Mouse (Mus musculus): Measurements from ENCODE around the gene Ankrd10.
"Not testable (repeated sequence)": the region's sequence is repeated elsewhere in the genome, so short reads cannot be mapped to it uniquely, and the experiment has no call there.

Gene Ankrd10

DNA sequence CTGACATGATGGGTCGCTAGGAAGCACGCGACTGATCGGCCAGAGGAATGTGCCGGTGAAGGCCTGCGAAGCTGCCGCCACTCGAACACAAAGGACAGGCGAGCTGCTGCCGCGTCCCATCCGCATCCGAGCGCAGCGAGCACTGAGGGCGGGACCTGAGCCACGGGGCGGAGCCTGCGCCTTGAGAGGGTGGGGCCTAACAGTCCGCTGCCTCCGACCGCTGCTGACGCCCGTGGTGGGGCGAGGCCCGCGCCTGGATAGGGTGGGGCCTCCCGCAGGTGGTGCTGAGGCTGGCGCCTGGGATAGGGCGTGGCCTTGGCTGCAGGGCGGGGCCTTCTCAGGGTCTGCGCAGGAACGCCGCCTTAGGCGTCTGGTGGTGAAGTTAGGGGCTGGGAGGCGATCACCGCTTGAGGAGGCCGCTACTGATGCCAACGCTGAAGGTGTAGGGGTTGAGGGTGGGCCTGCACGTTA is at the start of gene Ankrd10:
TSS of gene Ankrd10 (minus strand) at position 147 of the 471 bp plus-strand sequence.
- ATAC-seq (ENCODE audit: low TSS enrichment), result peak; percentile 91

DNA sequence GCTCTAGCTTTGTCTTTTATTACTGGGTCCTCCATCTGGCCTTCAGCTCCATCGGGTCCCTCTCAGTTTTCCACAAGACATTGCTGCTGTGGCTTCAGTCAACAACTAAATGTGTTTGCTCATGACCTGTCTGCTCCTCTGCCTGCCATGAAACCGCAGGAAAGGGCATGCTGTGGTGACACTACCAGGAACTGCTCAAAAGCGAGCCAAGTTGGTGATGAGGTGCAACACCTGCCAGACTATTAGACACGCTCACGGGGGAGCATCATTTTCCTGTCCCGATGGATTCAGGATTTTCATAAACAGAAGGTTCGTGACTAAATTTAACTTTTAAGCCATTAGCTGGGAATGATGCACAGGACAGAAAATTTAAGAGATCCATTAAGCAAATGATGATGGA is 49.0 kb upstream of the Ankrd10 start:
- ATAC-seq (ENCODE audit: low TSS enrichment), result no peak

DNA sequence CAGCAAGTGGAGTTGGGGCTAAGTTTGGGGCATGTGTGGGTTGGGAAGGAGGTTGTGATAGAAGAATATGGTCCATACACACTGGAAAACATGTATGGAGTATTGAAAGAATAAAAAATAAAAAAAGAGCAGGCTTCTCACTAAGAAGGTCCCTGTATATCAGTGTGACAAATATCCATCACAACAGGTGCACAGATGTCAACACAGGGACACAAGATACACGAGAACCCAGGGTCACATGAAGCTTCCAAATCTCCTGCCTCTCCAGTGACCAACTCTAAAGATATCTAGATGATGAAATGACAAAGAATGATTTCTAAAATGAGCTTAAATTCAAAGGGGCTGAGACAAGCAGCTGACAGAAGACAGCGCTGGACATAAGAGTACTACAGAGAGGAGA is 32.8 kb upstream of the Ankrd10 start:
- ATAC-seq (ENCODE audit: low TSS enrichment), result no peak

DNA sequence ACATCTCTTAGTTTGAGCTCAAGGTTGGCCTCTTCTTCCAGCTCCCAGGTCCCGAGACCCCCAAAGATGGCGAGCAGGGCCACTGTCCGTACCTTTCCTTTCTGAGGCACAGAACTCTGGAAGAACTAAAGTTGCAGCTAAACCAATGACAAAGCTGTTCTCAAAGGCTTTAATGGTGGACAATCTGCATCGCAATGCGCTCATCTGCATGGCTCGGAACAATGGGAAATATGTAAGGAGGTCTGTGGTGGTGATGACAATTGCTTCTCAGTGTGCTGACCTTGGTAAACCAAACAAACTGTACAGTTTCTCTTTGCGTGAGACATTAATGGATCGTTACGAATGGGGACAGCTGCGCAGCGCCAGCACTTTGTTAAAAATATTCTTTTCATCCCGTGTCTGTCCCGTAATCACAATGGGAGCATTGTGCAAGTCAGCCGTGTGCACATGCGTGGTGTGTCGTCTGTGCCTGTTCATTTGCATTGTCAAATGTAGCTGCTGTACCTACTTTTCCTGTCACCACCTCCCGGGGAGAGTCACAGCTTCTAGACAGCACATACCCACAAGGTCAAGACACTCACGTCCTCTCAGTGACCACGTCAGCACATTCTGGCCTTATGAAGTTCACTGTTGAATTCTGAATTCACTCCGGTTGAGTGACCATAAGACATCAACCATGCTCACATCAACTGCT is 30.6 kb upstream of the Ankrd10 start:
- ATAC-seq (ENCODE audit: low TSS enrichment), result not testable (repeated sequence)

DNA sequence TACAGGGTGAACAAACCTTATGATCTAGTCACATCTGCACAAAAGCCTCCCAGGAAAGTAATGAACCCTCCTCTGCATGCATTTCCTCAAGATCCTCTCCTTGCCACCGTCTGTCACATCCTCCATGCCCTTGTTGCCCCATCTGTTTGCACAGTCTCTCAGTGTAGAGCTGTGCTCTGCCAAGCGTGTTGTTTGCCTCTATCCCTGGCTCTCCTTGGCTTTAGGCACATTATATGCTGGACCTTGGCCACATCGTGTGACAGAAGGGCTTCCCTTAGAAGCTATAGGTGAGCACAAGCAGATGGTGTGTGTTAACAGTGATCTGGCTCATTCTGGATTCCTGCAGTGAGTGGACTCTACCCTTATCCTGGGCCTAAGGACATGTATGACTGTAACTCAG is 26.4 kb upstream of the Ankrd10 start:
- no peak for ATAC-seq (ENCODE audit: low TSS enrichment)

DNA sequence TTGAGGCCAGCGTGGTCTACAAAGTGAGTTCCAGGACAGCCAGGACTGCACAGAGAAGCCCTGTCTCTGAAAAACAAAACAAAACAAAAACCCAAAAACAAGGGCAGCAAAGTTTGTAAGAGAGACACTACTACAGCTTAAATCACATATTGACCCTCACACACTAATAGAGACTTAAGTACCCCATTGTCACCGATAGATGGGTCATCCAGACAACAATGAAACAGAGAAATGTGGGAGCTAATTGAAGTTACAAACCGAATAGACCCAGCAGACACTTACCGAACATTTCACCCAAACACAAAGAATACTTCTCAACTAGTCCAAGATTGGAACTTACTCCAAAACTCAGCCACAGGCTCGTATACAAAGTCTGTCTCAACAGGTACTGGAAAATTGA is 14.5 kb upstream of the Ankrd10 start:
- no peak for ATAC-seq (ENCODE audit: low TSS enrichment)

DNA sequence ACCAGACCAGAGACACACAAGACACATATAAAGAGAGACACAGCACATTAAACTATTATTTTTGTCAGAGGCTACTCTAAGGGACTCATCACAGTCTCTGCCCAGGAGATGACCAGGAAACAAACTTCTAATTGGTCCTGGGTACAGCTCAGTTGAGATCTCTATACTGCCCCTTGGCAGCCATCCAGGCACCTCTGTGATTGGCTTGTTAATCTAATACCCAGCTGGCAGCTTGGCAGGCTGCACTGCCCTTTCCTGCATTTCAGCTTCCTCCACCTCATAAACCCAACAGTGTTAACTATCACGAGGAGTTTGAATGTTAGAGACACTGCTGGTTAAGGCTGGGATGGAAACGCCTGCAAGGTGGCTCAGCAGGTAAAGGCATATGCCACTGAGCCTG is 7.6 kb upstream of the Ankrd10 start:
- no peak for ATAC-seq (ENCODE audit: low TSS enrichment)

DNA sequence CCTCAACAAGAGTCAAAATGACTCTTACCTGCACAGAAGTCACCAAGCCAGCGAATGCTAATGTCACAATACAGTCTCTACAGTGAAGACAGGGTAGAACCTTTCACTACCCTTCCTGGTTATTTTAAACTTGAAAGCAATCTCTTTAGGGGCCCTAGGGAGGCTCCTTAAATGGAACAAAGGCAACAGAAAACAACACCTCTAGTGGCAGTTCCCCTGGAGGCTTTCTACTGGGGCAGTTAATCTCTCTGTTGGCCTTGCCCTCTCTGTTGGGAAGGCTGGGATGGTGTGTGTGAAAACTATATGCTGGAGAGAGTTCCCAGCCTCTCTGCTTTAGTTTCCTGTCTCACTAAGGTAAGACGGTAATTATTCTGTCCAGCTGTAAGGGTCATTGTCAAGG is 5.0 kb upstream of the Ankrd10 start:
- ATAC-seq (ENCODE audit: low TSS enrichment), result no peak

DNA sequence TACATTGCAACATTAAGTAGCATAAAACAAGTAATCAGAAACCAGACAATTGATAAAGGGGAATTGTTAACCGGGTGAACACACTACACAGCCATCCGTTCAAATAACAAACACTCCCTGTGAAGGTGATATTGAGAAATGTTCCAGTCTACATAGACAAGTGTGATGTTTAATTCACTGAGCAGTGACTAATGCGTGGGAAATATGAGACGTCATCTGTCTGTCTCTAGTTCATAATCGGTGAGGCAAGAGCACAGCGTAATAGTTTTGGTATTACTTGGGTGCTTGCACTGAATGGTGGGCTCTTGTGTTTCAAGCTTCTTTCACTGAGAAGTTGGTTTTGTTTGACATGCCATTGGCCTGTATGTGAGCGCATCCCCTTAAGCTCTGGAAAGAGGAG is 2.0 kb upstream of the Ankrd10 start:
- ATAC-seq (ENCODE audit: low TSS enrichment), result no peak

DNA sequence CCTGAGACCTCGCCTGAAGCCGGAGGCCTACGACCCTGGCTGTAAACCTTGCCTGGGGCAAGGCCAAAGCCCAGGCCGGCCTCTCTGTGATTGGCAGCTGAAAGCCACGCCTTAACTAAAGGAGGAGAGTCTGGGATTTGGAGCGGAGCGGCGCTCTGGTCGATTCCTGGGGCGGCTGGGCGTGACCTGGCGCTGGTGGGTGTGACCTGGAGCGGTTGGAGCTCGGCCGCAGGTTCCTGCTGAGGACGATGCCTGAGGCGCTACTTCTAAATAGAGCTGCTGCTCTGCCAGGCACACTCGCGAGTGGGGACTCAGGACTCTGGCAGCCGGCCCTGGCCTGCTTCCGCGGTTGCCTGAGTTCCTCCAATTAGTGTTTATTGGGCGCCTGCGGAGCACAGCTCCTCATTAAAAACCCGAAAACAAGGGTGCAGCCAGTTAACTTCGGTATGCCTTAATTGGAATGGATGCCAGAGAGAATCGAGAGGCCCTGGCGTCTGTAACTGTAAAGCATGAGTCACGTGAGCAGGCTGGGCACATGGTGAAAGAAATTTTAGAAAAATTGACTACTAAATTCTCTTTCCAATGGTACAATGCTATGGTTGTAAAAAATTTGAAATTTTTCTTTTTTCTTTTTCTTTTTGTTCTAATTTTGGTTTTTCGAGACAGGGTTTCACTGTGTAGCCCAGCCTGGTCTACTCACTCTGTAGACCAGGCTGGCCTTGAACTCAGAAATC is 934 bp upstream of the Ankrd10 start:
- peak; percentile 51 for ATAC-seq (ENCODE audit: low TSS enrichment)

DNA sequence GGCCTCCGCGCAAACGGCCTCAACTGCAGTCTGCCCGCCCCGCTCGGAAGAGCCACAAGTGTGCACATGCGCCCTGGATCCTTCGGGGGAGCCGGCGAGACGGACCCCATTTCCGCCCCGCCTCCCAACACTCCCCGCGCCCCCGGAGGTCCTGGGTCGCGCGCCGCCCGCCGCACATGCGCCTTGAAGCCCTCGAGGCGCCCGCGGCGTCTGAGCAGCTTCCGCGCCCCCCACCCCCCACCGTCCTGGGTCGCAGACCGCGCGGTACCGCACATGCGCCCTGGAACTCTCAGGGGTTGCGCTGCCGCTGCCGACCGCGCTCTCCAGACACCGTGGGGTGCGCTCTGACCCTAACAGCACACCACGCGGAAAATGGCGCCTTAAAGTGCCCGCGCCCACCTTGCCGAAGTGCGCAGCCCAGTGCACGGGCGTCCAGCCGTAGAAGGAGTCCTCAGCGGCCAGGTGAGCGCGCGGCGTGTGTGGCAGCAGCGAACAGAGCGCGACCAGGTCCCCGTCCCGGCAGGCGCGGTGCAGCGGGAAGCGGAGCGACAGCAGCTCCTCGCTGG is 462 bp downstream of the Ankrd10 start:
- peak; percentile 38 for ATAC-seq (ENCODE audit: low TSS enrichment)

DNA sequence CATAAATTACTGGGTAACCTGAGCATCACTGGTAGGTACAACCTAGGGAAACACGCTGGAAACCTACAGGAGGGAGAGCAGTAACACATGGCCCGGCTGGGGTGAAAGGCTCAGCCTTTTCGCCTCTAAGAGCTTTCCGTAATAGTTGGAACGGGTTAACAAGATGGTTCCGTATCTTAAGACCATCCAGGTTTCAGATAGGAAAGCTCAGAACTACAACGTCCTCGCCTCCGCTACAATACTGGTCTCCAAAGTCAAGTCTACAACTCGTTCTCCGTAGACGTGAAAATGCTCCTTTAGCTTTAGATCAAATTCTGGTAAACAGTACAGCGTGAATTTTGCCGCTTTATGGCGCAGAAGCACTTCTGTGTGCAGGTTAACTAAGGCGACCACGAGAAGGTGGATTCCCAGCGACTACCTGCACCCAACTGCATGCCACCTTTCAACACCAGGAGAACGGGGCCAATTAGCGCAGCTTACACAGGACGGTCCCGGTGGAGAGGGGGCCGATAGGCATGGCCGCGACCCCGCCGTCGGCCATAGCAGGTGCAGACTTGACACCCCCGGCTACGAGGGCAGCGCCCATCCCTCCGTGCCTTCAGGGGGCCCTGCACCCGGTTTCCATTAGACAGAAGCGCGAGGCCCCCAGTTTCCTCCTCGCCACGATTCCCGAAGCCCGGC is 1.1 kb downstream of the Ankrd10 start:
- ATAC-seq (ENCODE audit: low TSS enrichment), result no peak

DNA sequence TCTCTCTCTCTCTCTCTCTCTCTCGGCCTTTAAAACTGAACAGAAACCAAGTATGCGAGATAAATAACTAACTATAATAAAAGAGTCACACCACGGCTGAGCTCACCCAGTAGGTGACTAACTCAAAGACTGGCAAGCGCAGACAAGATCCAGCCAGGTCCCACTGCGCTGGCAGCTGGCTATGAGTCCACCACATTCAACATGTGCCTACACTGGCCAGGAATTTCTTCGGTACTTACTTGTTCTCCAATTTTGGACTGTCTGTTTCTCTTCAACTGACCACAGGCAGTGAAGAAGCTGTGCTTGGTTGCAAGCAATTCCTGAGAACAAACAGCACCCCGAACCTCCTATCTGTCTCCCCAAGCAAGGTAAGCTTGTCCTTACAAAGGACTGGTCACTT is 2.1 kb downstream of the Ankrd10 start:
- ATAC-seq (ENCODE audit: low TSS enrichment), result no peak

DNA sequence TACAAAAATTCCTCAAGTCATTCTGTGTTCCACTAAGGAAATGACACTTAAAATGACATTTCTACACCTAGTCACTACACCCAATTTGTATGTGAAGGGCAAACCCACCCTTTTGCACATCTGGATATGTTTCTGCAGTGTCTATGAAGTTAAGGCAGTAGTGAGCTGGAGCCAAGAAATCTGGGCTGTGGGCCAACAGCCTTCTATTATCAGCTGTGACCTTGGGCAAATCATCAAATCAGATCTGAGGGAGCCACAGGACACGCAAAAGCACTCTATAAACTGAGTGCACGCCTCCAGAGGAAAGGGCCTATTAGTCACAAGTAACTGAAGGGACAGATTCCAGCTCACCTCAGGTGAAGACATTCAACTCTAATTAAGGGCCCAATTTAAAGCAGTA is 3.2 kb downstream of the Ankrd10 start:
- no peak for ATAC-seq (ENCODE audit: low TSS enrichment)

DNA sequence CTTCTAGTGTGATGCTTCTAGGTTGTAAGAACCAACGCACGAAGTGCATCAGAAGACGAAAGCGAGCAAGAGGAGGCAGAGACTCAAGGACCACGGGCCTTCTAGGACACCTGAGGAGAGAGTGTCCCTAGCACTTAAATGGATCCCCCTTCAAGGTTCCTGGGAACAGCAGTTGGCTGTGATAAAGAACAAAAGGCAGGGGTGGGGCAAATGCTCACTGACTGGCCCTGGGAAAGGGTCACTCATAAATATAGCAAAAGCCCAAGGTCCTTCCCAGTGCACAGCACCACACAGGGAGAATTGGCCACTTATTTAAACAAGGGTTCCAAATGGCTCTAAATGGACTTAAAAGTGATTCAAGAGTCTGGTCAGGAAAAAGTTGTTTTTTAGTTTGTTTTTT is 6.4 kb downstream of the Ankrd10 start:
- ATAC-seq (ENCODE audit: low TSS enrichment), result no peak

DNA sequence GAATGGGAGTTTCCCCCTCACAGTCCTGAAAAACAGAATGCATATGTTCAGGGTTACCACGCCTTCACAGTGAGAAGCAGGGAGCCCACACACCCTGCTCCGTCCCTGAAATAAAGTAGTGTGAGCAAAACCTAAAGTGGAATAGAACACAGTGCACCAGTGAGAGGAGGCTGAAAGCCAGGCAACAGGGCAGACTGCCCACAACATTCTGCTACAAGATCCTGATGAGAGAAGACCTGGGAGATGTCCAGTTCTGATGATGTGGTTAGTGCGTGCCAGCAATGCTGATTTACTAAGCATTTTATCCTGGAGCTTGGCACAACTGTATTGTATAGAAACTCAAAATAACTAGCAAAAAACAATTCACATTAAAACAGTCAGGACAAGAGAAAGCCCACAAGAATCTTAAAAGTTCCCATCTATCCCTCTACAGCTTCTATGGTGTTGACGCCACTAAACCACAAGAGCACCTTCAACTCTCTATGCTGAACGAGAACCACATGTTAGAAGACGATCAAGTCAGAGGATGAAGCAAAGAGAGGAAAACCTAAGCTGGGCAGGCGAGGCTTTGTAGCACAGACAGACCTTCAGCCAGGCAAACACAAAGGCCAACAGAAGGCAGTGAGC is 6.9 kb downstream of the Ankrd10 start:
- peak; percentile 91 for ATAC-seq (ENCODE audit: low TSS enrichment)

DNA sequence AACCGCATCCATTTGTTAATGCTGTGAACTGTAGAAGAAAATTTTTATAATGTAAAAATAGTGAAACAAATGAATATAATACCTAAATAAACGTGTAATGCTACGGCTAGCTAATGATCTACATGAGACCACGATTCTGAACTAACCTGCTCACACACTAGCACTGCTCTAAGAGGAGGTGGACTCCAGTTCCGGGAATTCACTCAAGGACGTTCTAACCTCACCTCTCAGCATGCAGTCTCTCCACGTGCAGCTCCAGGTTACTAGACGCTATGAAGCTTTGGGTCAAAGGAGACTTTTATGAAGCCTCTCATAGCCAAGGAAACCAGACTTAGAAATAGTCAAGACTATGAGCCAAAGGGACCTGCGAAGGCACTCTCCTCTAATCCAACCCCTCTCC is 7.8 kb downstream of the Ankrd10 start:
- ATAC-seq (ENCODE audit: low TSS enrichment), result no peak

DNA sequence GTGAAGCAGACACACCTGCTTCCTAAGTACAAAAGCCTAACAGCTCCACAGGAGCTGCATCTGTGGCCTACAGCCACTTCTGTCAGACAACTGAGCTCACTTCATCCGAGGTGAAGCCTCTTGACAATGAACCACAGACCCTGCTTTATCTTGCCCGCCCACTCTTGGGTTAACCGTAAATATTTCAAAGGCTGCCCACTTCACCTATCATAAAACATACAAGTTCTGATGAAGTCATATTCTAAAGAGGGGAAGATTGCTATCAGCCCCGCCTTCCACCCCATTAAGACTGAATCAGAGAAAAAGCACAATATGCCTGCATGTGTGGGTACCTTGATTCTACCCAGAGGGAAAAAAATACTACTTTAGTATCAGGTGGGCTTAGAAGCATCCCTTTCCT is 10.5 kb downstream of the Ankrd10 start:
- no peak for ATAC-seq (ENCODE audit: low TSS enrichment)

DNA sequence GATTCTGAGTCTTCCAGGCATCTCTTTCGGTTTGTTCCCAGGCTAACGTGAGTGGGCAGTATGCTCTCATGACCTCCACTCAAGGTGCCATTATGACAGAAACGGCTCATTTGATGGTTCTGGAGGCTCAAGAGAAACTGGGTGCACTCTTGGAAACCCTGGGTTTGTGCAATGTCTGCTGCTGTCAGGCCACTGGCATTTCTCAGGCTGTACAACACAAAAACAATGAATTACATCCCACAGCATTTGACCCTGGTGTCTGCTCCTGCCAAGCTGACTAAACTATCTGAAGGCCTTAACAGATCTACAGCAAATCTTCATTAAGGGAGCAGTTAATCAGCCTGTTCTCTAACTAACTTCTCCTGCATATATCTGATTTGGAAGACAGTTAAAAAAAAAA is 16.5 kb downstream of the Ankrd10 start:
- no peak for ATAC-seq (ENCODE audit: low TSS enrichment)

DNA sequence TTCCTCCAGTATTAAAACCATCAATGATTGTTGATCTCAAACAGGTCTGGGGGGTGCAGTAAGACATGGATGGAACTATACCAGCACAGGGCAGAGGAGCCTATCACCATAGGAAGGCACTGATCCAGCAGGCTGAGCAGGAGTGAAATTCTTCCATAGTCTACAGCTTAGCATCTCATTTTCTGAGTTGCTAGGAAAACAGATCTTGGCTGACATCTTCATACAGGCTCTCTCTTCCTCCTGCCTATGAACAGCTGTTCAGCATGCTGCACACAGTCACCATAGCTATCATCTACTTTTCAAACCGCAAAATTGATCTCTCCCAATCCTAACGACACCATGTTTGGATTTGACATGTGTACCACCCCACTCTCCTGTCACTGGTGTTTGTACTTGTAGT is 17.5 kb downstream of the Ankrd10 start:
- peak; percentile 77 for ATAC-seq (ENCODE audit: low TSS enrichment)

DNA sequence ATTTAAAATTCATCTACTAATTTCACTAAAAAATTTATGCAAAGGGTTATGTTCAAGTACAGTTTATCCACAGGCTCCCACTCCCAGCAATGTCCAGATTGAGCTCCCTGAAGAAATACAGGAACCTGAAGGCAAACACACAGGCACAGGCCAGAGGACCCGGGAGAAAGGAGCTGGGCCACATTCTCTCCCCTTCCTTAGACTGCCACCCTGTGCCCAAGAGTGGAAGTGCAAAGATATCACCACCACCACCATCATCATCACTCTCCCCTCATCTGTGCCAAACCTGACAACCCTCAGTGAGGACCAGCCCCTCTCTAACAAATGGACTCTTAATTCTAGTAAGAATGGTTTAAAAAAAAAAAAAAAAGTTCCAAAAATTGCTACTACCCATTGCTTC is 19.3 kb downstream of the Ankrd10 start:
- ATAC-seq (ENCODE audit: low TSS enrichment), result peak; percentile 50; the same call in 1 of the 2 replicates
